Mouse (Mus musculus): ENCODE measurements around the gene Mab21l2.

DNA sequence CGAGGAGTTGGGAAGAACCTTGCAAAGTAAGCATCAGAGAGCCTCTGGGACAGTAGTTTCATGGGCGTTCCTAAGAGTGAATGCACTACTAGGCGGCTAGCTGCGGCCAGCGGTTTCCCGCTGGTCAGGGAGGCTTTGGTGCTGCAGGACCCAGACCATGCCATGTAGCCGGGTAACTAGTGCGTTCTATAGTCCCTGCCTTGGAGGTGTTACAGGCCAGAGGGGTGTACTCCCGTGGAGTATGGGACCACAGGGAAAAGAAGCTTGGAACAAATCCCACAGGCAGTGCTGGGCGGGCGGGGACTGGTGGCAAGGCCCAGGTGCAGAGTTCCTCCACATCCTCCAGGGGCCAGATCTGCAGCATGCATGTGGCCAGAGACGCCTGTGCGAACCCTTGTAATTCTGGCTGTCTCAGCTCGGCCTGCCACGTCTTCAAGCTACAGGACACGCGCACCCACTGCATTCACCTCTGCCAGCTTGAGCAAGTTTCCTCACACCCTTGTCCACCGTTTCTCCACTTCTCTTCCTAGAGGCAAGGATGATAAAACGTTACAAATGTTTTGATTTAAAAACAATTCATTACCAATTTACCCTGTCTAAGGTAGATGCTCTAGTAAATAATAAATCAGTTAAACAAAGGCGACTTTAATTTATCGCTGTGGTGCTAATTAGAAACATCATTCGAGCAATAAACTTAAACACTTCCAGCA, 2.0 kb upstream of the Mab21l2 start:
- TF ChIP-seq CTCF (IDR thresholded peaks at IDR 0.05; ENCODE audit: low read depth, low read length) = no peak
- no peak for TF ChIP-seq TAL1 (conservative IDR thresholded peaks at IDR 0.05; ENCODE audit: low read depth, low read length)
- TF ChIP-seq GATA2 (IDR thresholded peaks at IDR 0.05; ENCODE audit: borderline replicate concordance, low read depth, low read length) = no peak
- no peak for TF ChIP-seq POLR2AphosphoS5 (IDR thresholded peaks at IDR 0.05; ENCODE audit: insufficient replicate concordance, low read depth, low read length)
- TF ChIP-seq GATA1 (IDR thresholded peaks at IDR 0.05; ENCODE audit: borderline replicate concordance, low read length) = no peak
